Comparison of ENCODE assay signal across 23 mouse cellular contexts in the genomic region with DNA sequence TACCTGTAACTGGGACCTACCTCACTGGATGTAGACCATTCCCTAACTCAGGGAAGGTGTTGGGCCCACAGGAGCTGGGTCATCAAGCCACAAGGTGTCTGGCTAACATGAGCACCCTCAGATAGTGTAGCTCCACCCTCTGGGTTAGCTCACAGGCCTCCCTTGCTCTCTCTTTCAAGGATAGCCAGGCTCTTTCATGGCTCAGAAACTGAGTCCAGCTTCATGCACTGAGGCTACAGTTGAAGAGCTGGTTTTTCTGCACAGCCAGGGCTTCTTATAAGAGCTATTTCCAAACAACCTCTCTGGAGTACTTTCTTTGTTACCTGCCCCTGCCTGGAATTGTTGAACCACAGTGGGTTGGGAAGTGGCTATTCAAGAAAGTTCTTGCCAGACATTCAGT. TPM values are rescaled to one million over a fixed set of nuclear protein-coding genes. Genes with fewer than 3 reads are reported as not detected.
"Had no signal": no experiment of that assay in that cellular context is flagged by ENCODE, and none has a peak within 500 bp of the region (broad histone marks: within the 10 kb centered on the region; RNA-seq: fewer than 3 reads in every experiment).

No protein-coding gene starts in this region.

RNA-seq across cellular contexts. Expression of a gene that starts 18.1 kb away (rescaled TPM):
- polyA plus RNA-seq: heart, embryonic 11.5 days; heart, embryonic 12.5 days; hindbrain, embryonic 10.5 days; hindbrain, embryonic 11.5 days; hindbrain, embryonic 12.5 days; hindbrain, embryonic 14.5 days; hindbrain, embryonic 15.5 days had no signal

RNA-seq across cellular contexts. Expression of a gene that starts 20.0 kb away (rescaled TPM):
- polyA plus RNA-seq: heart, embryonic 10.5 days; heart, embryonic 11.5 days; heart, embryonic 12.5 days; heart, embryonic 14.5 days; heart, embryonic 15.5 days; heart, postnatal 0 days; hindbrain, embryonic 10.5 days; hindbrain, embryonic 11.5 days; hindbrain, embryonic 12.5 days; hindbrain, embryonic 13.5 days; hindbrain, embryonic 14.5 days; hindbrain, embryonic 15.5 days; hindbrain, embryonic 16.5 days; hindbrain, postnatal 0 days; intestine, embryonic 15.5 days; intestine, embryonic 16.5 days; intestine, postnatal 0 days; kidney, embryonic 14.5 days; kidney, embryonic 15.5 days; kidney, embryonic 16.5 days; kidney, postnatal 0 days had no signal

RNA-seq across cellular contexts. Expression of a gene that starts 32.9 kb away (rescaled TPM):
- polyA plus RNA-seq: heart, embryonic 10.5 days; heart, embryonic 11.5 days; heart, embryonic 12.5 days had no signal

RNA-seq across cellular contexts. Expression of a gene that starts 33.4 kb away (rescaled TPM):
- polyA plus RNA-seq: heart, embryonic 10.5 days; heart, embryonic 11.5 days; heart, embryonic 12.5 days; heart, embryonic 13.5 days; heart, embryonic 14.5 days; heart, postnatal 0 days; hindbrain, embryonic 10.5 days; hindbrain, embryonic 12.5 days; hindbrain, embryonic 13.5 days; hindbrain, embryonic 14.5 days; hindbrain, embryonic 15.5 days; hindbrain, embryonic 16.5 days; hindbrain, postnatal 0 days; intestine, embryonic 14.5 days; intestine, embryonic 15.5 days; kidney, embryonic 14.5 days; kidney, embryonic 15.5 days; kidney, embryonic 16.5 days had no signal

RNA-seq across cellular contexts. Expression of a gene that starts 39.0 kb away (rescaled TPM):
- polyA plus RNA-seq: heart, embryonic 11.5 days had no signal
